Mouse (Mus musculus): ENCODE data around the gene Fkbp15.

DNA sequence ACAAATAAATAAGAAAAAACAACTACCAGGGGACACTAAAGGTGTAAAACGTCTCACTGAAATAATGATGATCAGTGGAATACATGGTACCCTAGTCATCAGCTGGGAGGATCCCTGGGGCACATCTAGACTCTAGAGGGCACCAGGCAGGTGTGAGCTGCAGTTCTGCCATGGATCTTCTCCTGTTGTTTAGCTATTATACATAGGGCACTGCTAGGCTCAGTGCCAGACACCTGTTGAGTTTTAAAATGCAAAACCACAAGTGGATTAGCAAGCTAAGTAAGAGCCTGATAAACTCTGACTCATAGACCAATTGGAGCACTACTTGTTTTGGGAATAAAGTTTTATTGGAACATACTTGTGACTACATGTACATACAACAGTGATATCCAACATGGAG, 42.1 kb downstream of the Fkbp15 start:
- TF ChIP-seq POLR2A (IDR thresholded peaks at IDR 0.05; ENCODE audit: low read depth, low read length) (no peak), CTCF (conservative IDR thresholded peaks at IDR 0.05; ENCODE audit: insufficient read depth, insufficient read length, low read depth, low read length) (no peak)

Data from kidney, adult 2 months (tissue).